Mouse (Mus musculus): Measurements from ENCODE around the gene Stk10.
A peak's percentile ranks its signal among the peaks of the same experiment; 100 is the strongest.

Gene Stk10

DNA sequence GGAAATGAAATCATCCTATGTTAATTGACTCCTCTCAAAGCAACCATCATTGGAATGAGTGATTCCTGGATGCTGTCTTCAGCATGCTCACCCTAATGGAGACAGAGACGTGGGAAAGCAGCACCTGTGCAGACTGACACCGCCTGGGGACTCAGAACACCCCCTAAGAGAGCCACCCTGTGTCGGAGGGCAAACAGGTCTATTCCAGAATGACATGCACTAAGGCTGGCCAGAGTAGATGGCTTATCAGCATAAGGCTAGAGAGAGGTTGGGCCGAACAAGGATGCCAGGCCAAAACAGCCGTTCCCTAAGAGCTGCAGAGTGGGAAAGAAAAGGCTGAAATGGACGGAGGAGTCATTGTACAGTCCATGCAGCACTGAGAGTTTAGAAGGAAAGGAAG lies 93.0 kb downstream of the Stk10 start:
- DNase-seq (ENCODE audit: low read depth, low spot score), result no peak

GRCm38 (mm10) chr11:32627900-32628299 lies 94.8 kb downstream of the Stk10 start:
- DNase-seq (ENCODE audit: low read depth, low spot score), result no peak

GRCm38 (mm10) chr11:32629713-32630211 lies 96.7 kb downstream of the Stk10 start:
- DNase-seq (ENCODE audit: low read depth, low spot score), result no peak

- DNase-seq (ENCODE audit: low read depth, low spot score), result no peak
These were observed 99.6 kb downstream of the Stk10 start for GRCm38 (mm10) chr11:32632671-32633070.

DNA sequence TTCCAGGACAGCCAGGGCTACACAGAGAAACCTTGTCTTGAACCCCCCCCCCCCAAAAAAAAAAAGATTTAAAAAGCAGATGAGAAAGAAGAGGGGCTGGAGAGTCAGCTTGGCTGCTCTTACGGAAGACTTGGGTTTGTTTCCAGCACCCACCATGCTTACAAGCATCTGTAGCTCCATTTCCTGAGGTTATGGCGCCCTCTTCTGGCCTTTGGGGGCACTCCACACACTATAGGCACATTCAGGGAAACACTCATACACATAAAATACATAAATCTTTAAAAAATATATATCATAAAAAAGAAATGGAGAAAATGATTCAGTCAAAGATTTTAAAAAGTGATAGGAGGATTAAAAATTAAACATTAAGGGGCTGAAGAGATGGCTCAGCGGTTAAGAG lies 100.4 kb downstream of the Stk10 start:
- DNase-seq (ENCODE audit: low read depth, low spot score), result peak; percentile 44

DNA sequence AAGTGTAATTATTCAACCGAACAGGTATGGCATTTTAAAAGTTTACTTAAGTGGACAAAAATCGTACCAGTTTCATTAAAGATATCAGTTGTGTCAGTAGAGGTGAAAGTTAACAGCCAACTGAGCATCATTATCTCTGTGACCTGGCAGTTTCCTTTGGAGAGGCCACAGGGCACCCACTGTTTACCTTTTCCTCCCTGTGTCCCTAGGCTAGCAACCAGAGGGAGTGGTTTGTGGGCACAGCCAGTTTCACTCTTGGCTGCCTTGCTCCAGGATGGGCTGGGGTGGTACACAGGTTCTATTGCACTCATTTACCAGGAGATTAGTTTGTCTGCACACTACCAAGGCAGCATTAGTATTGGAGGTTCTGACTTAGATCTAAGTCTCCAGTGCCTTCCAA lies 101.0 kb downstream of the Stk10 start:
- DNase-seq (ENCODE audit: low read depth, low spot score), result no peak

DNA sequence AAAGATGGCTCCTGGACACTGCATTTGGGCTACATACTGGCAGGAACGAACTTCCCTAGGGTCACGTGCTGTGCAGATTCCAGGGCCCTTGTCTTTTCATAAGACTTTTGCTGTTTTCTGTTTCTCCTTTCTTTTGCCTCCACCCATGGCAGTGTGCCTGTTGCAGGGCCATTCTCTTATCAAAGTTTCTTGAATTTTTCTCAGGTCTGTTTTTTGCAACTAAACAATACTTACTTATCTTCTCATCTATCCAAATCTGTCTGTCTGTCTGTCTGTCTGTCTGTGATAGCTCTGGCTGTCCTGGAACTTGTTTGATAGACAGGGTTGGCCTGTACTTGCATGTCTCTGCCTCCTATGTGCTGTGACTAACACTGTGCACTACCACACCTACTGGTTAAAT lies 101.7 kb downstream of the Stk10 start:
- no peak for DNase-seq (ENCODE audit: low read depth, low spot score)

- DNase-seq (ENCODE audit: low read depth, low spot score), result no peak
These were observed 103.2 kb downstream of the Stk10 start for GRCm38 (mm10) chr11:32636275-32636674.

GRCm38 (mm10) chr11:32638521-32639255 lies 105.6 kb downstream of the Stk10 start:
- no peak for DNase-seq (ENCODE audit: low read depth, low spot score)

- DNase-seq (ENCODE audit: low read depth, low spot score), result no peak
These were observed 107.5 kb downstream of the Stk10 start for GRCm38 (mm10) chr11:32640617-32641016.

DNA sequence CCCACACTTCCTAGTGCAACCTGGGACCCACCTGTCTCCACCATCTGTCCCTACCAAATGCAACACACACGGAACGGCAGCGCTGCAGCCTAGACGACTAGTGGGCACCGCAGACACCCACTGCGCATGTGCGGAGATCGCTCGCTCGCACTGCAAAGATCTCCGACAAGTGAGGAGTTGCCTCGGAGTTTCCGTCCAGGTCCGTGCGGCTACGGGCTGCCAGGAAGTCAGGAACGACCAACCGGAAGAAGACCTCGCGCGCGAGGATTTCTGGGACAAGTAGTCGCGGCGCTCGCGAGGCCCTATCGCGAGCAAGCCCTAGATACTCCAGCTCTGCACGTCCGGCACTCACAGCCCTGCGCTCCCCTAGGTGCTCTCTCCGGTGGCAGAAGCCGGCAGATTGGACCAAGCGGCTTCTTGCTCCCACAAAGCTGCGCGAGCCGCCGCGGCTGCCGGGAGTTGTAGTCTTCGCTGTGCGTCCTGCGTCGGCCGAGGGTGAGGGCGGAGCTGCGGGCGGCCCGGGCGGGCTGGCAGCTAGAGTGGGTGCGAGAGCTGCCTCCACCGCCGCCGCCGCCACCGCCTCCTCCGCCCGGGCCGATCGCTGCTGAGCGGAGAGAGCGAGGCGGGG lies 109.3 kb downstream of the Stk10 start, which contains the start of gene Fbxw11:
Gene Fbxw11 (plus strand): TSS at position 476 of the 628 bp plus-strand sequence.
- DNase-seq (ENCODE audit: low read depth, low spot score), result peak; percentile 98

DNA sequence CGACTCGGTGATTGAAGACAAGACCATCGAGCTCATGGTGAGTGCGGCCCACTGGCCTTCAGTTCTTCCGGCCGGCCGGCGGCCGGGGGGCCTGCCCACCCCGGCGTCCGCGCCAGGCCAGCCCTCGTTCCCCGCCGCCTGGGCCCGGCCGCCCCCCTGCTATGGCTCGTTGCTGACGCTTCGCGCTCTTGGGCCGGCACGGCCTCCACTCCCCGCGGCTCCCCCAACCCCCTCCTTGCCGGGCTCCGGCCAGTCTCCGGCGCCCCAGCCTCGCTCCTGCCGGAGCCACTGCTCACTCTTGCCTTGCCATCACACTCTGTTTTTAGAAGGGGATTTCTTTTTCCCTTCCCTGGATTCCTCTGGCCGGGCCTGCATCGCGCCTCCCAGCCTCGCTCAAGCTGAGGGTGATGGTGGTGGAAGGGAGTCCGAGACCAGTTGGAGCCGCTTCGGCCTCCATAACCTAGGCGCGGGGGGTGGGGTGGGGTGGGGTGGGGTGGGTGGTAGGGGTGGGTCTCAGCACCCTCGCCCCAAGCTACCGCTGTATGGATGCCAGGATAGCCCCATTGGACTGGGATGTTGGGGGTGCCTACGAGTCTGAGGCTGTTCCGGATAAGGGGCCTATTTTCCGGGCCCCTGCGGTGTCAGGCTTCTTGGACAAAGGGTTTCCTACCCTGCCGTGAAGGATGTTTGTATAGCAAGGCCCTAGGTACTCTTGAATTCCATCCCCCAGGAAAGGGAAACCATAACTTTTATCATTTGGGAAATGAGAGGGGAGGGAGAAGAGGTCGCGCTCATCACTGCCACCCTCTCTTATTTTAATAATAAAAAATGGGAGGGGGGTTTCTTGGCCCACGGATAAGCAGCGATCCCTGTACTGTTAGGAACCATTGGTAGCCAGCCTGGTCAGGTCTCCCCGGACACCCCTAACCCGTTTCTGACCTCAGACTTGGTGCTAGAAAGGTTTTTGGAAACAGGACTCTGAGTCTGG lies 110.1 kb downstream of the Stk10 start:
- DNase-seq (ENCODE audit: low read depth, low spot score), result no peak

DNA sequence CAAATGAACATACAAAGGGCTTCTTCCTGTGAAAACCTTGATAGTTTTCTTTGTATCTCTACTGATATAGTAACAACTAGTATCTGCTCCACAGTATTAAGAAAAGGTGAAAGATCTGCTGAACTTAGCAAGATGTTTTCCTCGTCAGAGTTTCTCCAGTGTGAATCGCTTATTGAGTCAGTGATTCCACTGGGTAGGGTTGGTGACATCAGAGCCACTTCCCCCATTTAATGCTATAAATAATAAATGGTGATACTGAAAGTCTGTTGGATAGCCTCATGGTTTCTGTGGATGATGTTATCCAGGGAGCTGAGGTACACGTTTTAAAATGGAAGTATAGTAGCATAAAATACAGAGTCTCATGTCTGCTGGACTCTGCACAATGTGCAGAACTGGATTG lies 110.9 kb downstream of the Stk10 start:
- peak; percentile 42 for DNase-seq (ENCODE audit: low read depth, low spot score)

DNA sequence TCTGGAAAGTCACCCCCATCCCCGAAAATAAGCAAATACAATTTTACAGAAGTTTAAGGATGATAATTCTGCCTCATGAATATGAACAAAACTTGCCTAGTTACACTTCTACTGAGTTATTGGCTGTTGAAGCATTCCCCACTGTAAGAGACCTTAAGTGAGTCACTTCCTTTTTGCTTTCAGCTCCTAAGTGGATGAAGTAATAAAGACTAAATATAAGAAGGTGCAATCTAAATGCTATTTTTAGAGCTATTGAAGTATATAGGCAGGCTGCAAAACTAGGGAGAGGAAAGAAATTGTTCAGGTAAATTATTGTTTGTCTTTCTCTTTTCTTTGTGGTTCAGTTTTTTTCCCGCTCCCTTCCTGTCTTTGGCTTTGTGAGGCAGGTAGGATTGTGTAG lies 114.2 kb downstream of the Stk10 start:
- no peak for DNase-seq (ENCODE audit: low read depth, low spot score)

- peak; percentile 54 for DNase-seq (ENCODE audit: low read depth, low spot score)
These were observed 117.2 kb downstream of the Stk10 start for GRCm38 (mm10) chr11:32650236-32650749.

DNA sequence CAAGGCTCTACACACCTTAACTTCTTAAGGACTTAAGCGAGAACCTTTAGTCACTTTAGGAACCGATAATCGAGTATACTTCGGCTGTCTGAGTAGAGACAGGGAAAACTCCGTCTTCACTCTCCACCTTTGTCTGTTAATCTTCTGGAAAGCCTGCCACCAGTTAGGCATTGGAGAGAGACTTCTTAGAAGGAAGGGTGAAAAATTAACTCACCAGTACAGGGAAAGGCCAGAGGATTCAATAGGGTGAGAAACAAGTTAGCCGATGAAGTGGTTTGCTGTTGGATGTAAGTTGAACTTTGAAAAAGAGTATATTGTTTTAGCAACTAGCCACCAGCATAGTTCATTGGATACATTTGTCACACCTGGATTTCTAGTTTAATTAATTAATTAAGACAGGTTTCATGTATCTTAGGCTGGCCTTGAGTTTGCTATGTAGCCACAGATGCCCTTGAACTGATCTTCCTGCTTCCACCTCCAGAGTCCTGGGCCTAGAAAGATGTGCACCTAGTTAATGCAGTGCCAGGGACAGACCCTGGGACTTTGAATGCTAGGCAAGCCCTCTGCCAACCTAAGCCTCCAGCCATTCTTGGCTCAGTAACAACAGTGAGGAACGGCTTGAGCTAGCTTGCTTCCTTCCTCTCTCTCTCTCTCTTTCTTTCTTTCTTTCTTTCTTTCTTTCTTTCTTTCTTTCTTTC lies 117.9 kb downstream of the Stk10 start:
- DNase-seq (ENCODE audit: low read depth, low spot score), result no peak

DNA sequence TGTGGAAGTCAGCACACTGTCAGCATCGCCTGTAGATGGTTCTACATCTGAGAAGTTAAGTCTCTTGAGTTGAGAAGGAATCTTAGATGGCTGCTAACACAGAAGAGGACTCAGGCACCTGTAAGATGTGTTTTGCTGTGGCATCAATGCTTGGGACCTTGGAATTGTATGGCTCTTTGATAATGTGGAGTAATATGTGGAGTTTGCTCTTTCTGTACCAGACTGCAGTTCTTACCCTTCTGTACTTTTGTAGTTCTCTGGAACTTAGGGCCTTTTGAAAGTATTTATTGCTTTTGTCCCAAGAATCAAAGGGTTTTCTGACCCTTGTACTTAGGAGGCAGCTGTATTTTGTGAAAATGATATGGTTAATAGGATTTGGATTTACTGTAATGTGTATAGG lies 118.6 kb downstream of the Stk10 start:
- no peak for DNase-seq (ENCODE audit: low read depth, low spot score)

DNA sequence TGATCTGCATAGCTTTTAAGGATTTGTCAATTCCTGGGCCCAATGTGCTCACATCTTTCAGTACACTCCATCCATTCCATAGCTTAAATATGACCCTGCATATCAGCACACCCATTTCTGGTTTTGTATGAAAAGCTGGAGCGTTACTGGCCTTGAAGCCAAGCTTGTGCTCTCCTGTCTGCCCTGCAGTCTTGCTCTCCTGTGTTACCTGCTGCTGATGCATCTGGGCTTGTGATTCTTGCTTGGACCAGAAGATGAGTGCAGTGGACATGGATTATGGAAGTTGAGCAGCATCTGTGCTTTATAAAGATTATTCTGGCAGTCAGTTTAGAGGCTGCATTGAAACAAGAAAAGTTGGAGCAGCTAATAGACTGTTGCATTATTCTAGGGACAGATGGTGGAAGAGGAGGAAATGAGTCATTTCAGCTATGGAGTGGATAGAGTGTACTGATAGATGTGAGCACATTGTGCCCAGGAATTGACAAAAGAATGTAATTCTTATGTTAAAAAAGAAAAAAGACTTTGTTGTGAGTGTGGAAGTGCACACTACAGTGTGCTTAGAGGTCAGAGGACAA lies 129.1 kb downstream of the Stk10 start:
- DNase-seq (ENCODE audit: low read depth, low spot score), result no peak

- DNase-seq (ENCODE audit: low read depth, low spot score), result no peak
These were observed 132.5 kb downstream of the Stk10 start for GRCm38 (mm10) chr11:32665639-32666038.

GRCm38 (mm10) chr11:32666983-32667382 lies 133.9 kb downstream of the Stk10 start:
- no peak for DNase-seq (ENCODE audit: low read depth, low spot score)

GRCm38 (mm10) chr11:32671480-32671879 lies 138.4 kb downstream of the Stk10 start:
- DNase-seq (ENCODE audit: low read depth, low spot score), result no peak

All from A20 (cell line).